Mouse (Mus musculus) ES-Bruce4 (cell line): ENCODE results near the gene Rps6kb2.

Experiments
- CTCF ChIP-seq: IDR thresholded peaks from one replicate; pipeline ENCODE4 v1.8.1; 2011; ENCODE audit warnings: low read depth, low read length
- EP300 ChIP-seq: IDR thresholded peaks from 2 replicates; pipeline ENCODE4 v1.6.1; 2011; ENCODE audit warnings: low read depth, low read length; ENCODE audit not compliant: insufficient read depth
- POLR2A ChIP-seq: IDR thresholded peaks from one replicate; pipeline ENCODE4 v1.8.1; 2011; ENCODE audit warnings: low read length; ENCODE audit not compliant: insufficient read depth

- TF ChIP-seq CTCF (no peak), EP300 (no peak), POLR2A (no peak)
Observed at GRCm38 (mm10) chr19:4122411-4123370, 40.5 kb downstream of the Rps6kb2 start.
